Mouse (Mus musculus) heart, adult 2 months (tissue): ENCODE measurements at regions not wholly inside any gene's neighbourhood (a gene's known extent, or its start where the extent isn't known, plus 50 kb on each side); places are given as distances from the start of the nearest gene placed in this dataset.

Source experiments
- CTCF ChIP-seq: fragments of 200-600 bp; IDR thresholded peaks from 2 replicates; pipeline ENCODE4 v1.8.1; 2022; ENCODE audit warnings: antibody characterized with exemption, mild to moderate bottlenecking, moderate library complexity
- EP300 ChIP-seq: fragments of 200-500 bp; IDR thresholded peaks from 2 replicates; pipeline ENCODE4 v1.6.1; 2011; ENCODE audit warnings: low read depth, low read length, control low read depth; ENCODE audit not compliant: insufficient read depth
- POLR2A ChIP-seq: fragments of 200-500 bp; IDR thresholded peaks from 2 replicates; pipeline ENCODE4 v1.6.1; 2011; ENCODE audit warnings: mild to moderate bottlenecking, low read depth, low read length, control low read depth; ENCODE audit not compliant: insufficient read depth

GRCm38 (mm10) chr9:87524890-87525684, 206.0 kb downstream of the Tbx18 start:
- TF ChIP-seq POLR2A (no peak), CTCF (no peak), EP300 (no peak)
